Mouse (Mus musculus): ENCODE results near the gene Dnah2.

The Dnah2 gene

GRCm38 (mm10) chr11:69419443-69419812 is 129.5 kb downstream of the Dnah2 start:
- DNase-seq (ENCODE audit: low read depth, low spot score), result no peak

- DNase-seq (ENCODE audit: low read depth, low spot score), result peak; percentile 100
Measured at GRCm38 (mm10) chr11:69418481-69419442, 130.1 kb downstream of the Dnah2 start.

GRCm38 (mm10) chr11:69417449-69418384 is 131.2 kb downstream of the Dnah2 start:
- peak; percentile 98 for DNase-seq (ENCODE audit: low read depth, low spot score)

- DNase-seq (ENCODE audit: low read depth, low spot score), result peak; percentile 46
Measured at GRCm38 (mm10) chr11:69416921-69417448, 131.9 kb downstream of the Dnah2 start.

- DNase-seq (ENCODE audit: low read depth, low spot score), result no peak
Measured at GRCm38 (mm10) chr11:69416509-69416908, 132.4 kb downstream of the Dnah2 start.

GRCm38 (mm10) chr11:69415668-69416451 is 133.1 kb downstream of the Dnah2 start:
- peak; percentile 85 for DNase-seq (ENCODE audit: low read depth, low spot score)

- DNase-seq (ENCODE audit: low read depth, low spot score), result no peak
Measured at GRCm38 (mm10) chr11:69415327-69415667, 133.6 kb downstream of the Dnah2 start.

GRCm38 (mm10) chr11:69414421-69415326 is 134.2 kb downstream of the Dnah2 start:
- DNase-seq (ENCODE audit: low read depth, low spot score), result no peak

- DNase-seq (ENCODE audit: low read depth, low spot score), result peak; percentile 89
Measured at GRCm38 (mm10) chr11:69413221-69414181, 135.4 kb downstream of the Dnah2 start, which contains the start of gene Kdm6b. Gene Kdm6b, minus strand, starts transcription at chr11:69413675.

GRCm38 (mm10) chr11:69412548-69412947 is 136.4 kb downstream of the Dnah2 start:
- no peak for DNase-seq (ENCODE audit: low read depth, low spot score)

- peak; percentile 58 for DNase-seq (ENCODE audit: low read depth, low spot score)
Measured at GRCm38 (mm10) chr11:69411538-69412203, 137.2 kb downstream of the Dnah2 start.

- DNase-seq (ENCODE audit: low read depth, low spot score), result peak; percentile 97
Measured at GRCm38 (mm10) chr11:69411073-69411535, 137.8 kb downstream of the Dnah2 start.

GRCm38 (mm10) chr11:69410310-69411072 is 138.4 kb downstream of the Dnah2 start:
- no peak for DNase-seq (ENCODE audit: low read depth, low spot score)

GRCm38 (mm10) chr11:69410045-69410309 is 138.9 kb downstream of the Dnah2 start:
- no peak for DNase-seq (ENCODE audit: low read depth, low spot score)

- peak; percentile 93 for DNase-seq (ENCODE audit: low read depth, low spot score)
Measured at GRCm38 (mm10) chr11:69409378-69410044, 139.4 kb downstream of the Dnah2 start.

- peak; percentile 98 for DNase-seq (ENCODE audit: low read depth, low spot score)
Measured at GRCm38 (mm10) chr11:69408541-69409377, 140.2 kb downstream of the Dnah2 start.

Measured in R1 (cell line).